Mouse (Mus musculus): ENCODE results near the gene Hnrnpa1. TPM values are rescaled to one million over a fixed set of nuclear protein-coding genes. Genes with fewer than 3 reads are reported as not detected.

Hnrnpa1 gene
- polyA plus RNA-seq (2012; rRNA removed; ENCODE audit: low replicate concordance): 60.9 and 197 TPM in 2 replicates

DNA sequence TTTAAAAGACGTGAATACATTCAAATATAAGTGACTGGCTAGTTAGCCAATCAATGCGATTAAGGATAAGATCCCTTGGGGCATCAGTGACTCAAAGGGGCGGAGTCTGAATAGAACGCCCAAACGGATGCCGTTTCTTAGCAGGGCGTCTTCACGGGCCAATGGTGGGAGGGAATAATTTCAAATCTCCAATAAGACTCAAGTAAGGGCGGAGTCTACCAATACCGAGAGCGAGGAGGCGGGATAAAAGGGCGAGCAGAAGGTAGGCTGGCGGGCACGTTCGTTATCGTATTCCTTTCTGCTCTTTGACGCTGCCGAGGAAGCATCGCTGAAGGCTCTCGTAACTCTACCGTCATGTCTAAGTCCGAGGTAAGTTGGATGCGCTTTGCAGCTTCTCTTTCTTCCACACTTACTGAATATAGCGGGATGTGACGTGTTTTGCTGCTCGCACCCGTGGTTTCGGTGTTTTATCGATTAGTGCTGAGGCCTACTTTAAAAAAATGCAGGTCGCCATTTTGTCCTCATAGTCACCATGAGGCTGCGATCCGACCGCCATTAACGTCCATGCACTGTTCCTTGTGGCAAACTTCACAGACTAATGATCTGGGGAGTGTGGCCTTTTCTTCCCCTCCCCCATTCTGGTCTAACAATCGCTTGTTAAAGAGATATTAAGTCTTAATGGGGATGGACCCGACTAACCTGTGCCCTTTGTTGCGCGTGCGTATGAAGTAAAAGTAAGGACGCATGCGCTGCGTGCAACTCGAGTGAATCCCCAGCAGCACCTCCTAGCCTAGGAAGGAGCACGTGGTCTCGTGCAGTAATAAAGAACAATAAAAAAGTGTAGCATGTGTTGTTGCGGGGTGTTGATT lies at the start of gene Hnrnpa1:
Hnrnpa1 (plus strand) TSS at position 273 of the 869 bp plus-strand sequence.

DNA sequence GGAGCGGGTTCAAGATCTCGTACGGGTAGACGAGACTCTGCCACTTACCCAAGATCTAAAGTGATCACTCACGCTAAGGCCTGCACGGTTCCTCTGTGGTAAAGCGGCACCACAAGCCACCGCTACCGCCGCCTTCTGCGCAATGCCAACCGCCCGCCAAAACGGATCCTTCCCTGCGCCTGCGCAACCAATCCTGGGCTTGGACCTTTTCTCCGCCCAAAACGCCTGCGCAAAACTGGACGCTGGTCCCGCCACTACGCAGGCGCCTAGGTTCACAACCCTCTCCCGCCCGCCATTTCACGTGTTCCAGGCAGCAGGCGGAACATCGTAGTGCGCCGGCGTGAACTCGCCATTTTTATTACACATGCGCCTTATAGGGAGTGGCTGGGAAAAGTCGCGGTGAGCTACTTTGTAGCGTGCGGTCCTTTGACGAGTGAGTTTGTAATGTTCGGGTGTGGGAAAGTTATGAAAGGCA lies 510 bp upstream of the Hnrnpa1 start, which contains the start of gene Cbx5:
Cbx5 (minus strand) TSS at position 132 of the 475 bp plus-strand sequence.

DNA sequence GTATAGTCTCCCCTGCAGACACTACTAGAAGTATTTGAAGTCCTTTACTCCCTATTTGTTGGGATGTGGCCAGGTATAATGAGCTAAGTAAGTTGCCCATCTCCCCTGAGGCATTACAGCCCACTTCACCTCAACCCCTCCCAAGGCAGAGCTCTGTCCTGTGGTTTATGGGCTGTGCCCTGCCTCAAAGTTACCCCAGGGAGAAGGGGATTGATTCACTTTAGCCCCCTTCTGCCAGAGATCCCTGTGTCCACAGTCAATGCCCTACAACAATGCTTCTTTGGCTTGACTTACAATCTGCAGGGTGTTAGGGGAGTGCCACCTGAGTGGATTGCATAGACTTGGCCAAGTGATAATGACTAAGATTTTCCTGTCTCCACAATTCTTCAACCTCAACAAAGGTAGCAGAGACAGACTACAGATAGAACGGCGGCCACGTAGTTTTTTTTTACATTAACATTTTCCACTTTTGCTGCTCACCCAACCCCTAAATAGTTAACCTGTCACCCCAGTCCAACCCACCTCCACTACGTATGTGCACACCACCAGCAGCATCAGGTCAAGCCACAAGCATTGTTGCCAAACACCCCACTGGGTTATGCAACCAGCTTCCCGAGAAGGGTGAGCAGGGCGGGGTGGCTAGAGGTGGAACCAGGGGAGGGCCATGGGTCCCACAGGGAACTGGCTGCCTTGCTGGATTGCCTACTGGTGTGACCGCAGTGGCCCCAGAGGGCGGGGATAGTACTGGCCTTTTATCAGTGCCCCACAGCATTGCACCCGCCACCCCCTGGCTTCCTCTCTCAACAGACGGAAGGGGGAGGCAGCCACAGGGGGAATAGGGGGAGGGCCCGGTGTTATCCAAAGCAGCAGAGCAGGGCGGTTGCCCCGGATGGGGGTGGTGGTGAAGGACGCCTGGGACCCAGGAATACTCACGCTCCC lies 17.8 kb downstream of the Hnrnpa1 start, which contains the start of gene Nfe2:
Nfe2 (minus strand) TSS at position 614 of the 939 bp plus-strand sequence.

DNA sequence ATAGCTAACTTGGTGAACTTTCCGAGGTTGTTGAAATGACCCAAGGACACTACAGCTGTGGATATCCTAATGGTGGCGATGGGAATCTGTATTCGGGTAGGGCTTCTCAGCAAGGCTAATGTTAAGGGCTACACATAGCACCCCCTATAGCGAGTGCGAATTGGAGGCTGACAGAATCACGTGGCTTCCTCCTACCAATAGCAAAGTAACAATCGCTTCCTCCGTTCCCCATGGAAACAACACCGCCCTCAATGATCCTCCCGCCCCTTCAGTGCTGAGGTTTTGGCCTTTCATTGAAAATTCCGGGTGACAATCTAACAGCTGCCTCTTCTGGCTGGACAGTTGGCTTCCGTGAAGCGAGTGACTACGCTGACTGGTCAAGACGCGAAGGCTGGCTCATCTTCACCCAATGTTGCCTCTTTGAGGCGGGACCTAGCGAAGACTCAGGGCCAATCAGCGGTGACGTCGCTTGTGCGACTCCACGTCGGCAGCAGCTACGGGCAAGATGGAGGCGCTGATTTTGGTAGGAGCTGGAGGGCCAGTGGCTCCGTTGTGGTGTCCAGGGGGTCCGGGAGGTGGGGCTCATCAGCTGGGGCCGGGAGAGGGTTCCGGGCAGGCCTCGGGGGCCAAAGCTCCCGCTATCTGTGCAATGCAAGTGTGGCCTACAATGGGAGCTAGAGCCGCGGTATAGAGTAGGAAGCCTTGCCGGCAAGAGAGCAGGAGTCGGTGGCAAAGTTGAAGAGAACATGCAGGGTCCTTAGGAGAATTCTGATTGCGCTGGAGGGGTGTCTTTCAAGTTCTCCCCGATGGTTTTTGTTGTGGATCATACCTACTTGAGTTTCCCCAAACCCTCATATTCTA lies 32.4 kb downstream of the Hnrnpa1 start, which contains the start of gene Copz1:
Copz1 (plus strand) TSS at position 296 of the 861 bp plus-strand sequence.

Other genes with a start within 250 kb of the Hnrnpa1 start
- gene Hoxc8, start 249.8 kb upstream of the Hnrnpa1 start, polyA plus RNA-seq (2012; rRNA removed; ENCODE audit: low replicate concordance): 8.0 and 35.1 TPM in 2 replicates
- gene Hoxc6, start 242.2 kb upstream of the Hnrnpa1 start, polyA plus RNA-seq (2012; rRNA removed; ENCODE audit: low replicate concordance): 17.5 and 41.7 TPM in 2 replicates
- 2.0 and 3.9 TPM in 2 replicates for gene Hoxc4, start 221.5 kb upstream of the Hnrnpa1 start, polyA plus RNA-seq (2012; rRNA removed; ENCODE audit: low replicate concordance)
- 18.0 and 24.1 TPM in 2 replicates for gene Smug1, start 73.3 kb upstream of the Hnrnpa1 start, polyA plus RNA-seq (2012; rRNA removed; ENCODE audit: low replicate concordance)
- gene Cbx5, start 616 bp upstream of the Hnrnpa1 start, polyA plus RNA-seq (2012; rRNA removed; ENCODE audit: low replicate concordance): 15.4 and 25.8 TPM in 2 replicates
- gene Nfe2, start 18.0 kb downstream of the Hnrnpa1 start, polyA plus RNA-seq (2012; rRNA removed; ENCODE audit: low replicate concordance): 1.7 and 5.1 TPM in 2 replicates
- gene Copz1, start 32.3 kb downstream of the Hnrnpa1 start, polyA plus RNA-seq (2012; rRNA removed; ENCODE audit: low replicate concordance): 158 and 159 TPM in 2 replicates
- 0.19 and 0.41 TPM in 2 replicates for gene Gpr84, start 70.2 kb downstream of the Hnrnpa1 start, polyA plus RNA-seq (2012; rRNA removed; ENCODE audit: low replicate concordance)
- 28.2 and 49.1 TPM in 2 replicates for gene Zfp385a, start 99.7 kb downstream of the Hnrnpa1 start, polyA plus RNA-seq (2012; rRNA removed; ENCODE audit: low replicate concordance)
- 45.2 and 68.8 TPM in 2 replicates for gene Itga5, start 126.3 kb downstream of the Hnrnpa1 start, polyA plus RNA-seq (2012; rRNA removed; ENCODE audit: low replicate concordance)
- not detected in 2 replicates for gene Gtsf1, start 190.0 kb downstream of the Hnrnpa1 start, polyA plus RNA-seq (2012; rRNA removed; ENCODE audit: low replicate concordance)
- gene Gtsf2, start 208.0 kb downstream of the Hnrnpa1 start, polyA plus RNA-seq (2012; rRNA removed; ENCODE audit: low replicate concordance): not detected in 2 replicates
- 10.8 and 21.5 TPM in 2 replicates for gene Nckap1l, start 213.4 kb downstream of the Hnrnpa1 start, polyA plus RNA-seq (2012; rRNA removed; ENCODE audit: low replicate concordance)

Measured in subcutaneous adipose tissue, adult 2 months (tissue).